Mouse (Mus musculus): ENCODE data around the gene Igll1.
A peak's percentile ranks its signal among the peaks of the same experiment; 100 is the strongest.
"Not testable (repeated sequence)": the region's sequence is repeated elsewhere in the genome, so short reads cannot be mapped to it uniquely, and the experiment has no call there.

Gene Igll1

DNA sequence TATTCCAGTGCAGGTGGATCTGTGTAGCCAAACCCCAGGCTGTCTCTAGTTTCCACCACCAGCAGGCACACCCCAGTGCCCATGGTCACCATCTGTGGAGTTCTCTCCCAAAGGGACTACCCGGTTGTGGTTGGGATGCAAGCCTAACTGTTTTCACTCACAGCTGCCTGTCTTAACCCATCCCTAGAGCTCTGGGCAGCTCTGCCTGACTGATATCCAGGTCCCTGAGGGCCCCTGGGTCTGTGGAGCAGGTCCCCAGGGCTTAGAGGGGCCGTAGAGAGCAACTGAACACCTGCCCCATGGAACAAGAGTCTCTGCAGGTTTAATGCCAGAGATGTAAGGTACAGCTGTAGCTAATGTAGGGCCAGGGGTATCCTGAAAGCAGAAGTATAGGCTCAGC, at the start of gene Igll1:
Gene Igll1 (minus strand): TSS at position 8 of the 400 bp plus-strand sequence.
- DNase-seq (ENCODE audit: low spot score in 2 of 2), result no peak

DNA sequence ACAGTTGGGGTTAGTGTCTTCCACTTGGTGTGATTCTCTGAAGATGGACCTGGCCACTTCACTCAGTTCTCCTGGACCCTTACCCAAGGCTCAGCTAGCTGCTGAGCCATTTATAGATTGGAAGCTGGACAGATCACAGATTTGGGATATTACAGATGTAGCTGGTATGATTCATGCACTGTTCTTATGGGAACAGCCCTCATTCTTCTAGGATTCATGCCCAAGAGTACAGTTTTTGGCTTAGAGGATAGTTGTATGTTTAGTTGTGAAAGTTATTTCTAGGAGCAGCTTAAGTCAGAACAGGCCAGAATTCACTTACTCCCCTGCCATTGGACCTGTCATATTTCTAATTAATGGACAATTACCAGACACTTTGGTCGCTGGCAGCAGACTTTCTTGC, 49.7 kb upstream of the Igll1 start:
- DNase-seq (ENCODE audit: low spot score in 2 of 2), result no peak

DNA sequence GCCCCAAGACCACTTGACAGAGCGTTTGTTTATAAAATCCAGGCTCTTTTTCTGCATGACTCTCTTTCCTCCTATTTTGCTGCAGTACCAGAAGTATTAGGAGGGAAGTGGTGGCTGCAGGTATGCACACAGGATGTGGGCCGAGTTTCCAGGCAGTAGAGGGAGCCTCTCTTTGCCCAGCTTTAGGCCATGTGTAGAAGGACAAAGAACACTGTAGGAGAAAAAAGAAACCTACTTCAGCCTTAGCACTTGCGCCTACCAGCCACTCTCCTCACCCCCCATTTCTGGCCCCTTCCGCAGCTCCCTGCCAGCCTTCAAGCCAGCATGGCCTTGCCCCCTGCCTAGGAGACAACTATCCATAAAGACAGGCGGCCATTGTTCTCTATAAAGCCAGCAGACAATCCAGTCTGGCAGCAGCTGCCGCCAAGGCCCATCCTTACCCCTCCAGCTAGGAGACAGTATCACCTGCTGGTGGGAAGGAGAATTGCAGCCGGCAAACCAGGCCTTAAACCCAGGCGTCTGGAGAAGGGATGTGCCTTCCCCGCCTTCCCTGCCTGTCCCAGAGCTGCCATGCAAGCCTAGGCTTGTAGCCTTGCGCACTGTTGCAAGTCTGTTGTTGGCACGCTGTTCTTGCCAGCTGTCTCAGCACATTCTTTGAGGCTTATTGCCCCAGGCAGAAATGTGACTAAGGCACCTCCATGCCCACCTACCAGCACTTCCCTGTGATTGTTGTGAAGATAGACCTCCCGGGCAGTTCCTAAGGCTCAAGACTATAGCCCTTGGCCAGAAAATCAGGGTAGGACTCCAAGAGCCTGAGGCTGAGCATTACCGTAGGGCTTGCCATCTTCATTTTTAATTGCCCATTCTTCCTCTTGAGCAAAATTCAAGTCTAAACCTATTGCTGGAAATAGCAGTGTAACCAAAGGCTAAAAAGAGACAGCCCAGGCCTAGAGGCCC, 48.1 kb upstream of the Igll1 start:
- peak in 1 of 2 experiments; percentile 53 for DNase-seq (ENCODE audit: low spot score in 2 of 2)

DNA sequence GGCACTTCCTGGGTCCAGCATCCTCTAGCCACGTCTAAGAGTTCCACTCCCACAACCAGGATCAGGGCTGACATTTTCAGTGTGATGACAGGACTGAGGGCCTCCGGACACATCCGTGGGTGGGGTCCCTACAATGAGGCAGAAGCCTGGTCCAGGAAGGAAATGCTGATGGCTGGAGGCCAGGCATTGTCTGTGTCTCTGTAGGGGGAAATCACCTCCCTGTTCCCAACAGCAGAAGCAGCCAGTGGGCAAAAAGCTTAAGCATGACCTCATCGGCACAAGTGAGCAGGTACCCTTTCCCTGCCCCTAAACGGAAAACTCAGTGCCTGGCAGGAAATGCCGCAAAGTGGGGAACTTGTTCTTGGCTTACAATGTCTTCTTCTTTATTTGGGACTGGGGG, 44.0 kb upstream of the Igll1 start:
- no peak for DNase-seq (ENCODE audit: low spot score in 2 of 2)

DNA sequence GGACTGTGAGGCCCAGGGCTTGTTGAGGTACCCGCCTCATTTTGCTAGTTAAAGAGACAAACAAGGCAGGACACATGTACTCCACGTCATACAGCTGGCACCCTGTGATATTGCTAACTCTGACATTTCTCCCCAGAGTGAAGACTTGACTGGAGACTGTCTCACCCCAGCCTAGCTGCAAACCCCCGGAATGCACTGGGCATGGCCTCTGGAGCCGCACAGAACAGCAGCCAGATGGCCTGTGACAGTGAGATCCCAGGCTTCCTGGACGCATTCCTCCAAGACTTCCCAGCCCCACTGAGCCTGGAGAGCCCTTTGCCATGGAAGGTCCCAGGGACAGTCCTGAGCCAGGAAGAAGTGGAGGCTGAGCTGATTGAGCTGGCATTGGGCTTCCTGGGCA, 39.4 kb upstream of the Igll1 start:
- no peak for DNase-seq (ENCODE audit: low spot score in 2 of 2)

DNA sequence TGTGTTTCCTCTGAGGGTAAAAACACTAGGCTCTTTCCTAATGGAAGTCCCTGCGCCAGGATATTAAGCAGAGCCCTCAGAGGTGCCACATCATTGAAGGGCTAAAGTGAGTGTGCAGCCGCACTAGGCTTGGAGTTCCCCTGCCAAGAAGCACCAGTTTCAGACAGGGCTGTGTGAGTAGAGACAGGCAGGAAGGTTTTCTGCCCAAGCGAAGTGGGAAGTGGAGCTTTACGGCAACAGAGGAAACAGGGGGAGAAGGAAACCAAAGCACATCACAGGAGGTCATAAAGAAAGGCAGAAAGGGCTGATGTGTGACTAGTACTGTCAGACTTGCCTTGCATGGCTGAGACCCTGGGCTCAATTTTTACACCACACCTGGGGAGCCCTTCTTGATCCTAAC, 38.5 kb upstream of the Igll1 start:
- DNase-seq (ENCODE audit: low spot score in 2 of 2), result no peak

DNA sequence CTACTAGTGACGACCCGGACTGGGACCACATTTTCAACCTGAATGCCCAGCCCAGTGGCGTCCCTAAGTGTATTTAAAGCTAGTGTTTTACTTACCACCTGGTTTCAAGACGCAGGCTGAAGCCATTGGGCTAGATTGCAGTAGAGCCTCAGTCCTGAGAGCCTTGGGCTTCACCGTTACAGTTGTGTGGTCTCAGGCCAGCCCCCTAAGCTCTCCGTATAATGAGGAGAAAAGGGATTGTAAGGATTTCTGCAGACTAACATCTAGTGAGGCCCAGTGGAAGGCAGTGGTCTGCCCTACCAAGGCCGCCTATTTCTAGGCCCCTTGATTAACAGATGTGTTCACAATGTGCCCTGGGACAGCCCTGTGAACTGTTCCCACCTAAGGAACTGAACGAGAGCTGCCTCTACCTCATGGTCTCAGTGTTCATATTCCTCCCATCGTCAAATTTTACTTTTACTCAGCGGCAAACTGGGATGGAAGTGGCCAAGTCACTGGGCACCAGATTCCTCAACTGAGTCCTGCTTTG, 33.3 kb upstream of the Igll1 start:
- no peak for DNase-seq (ENCODE audit: low spot score in 2 of 2)

DNA sequence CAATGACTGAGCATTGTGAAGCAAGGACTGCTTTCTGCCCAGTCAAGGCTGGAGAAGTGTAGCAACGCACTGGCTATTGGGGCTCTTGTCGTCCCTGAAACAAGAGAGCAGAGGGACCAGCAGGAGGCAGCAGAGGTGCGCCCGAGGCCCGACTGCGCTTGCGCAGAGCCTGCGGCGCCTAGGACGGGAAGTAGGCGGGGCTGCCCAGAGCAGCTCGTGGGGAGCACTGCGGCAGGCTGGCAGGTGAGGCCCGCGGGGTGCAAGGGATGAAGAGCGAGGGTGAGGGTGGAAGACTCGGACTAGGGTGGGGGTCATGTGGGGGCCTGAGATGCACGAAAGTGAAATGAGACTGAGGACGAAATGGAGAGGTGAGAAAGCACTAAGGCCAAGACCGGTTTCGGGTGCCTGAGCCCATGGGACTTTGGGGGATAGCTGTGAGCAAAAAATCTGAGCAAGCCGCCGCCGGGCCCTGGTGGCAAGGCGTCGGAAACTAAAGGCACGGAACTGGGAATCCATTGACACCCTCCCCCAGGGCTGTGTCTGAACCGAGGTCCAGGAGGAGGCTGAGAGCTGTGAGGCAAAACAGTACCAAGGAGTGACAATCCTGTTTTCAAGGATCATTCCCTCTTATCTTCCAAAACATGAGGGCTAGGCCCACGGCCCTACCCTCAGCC, 32.7 kb upstream of the Igll1 start, which contains the start of gene Ppm1f:
Gene Ppm1f (plus strand): TSS at position 88 of the 674 bp plus-strand sequence.
- peak; percentile 93 for DNase-seq (ENCODE audit: low spot score in 2 of 2)

DNA sequence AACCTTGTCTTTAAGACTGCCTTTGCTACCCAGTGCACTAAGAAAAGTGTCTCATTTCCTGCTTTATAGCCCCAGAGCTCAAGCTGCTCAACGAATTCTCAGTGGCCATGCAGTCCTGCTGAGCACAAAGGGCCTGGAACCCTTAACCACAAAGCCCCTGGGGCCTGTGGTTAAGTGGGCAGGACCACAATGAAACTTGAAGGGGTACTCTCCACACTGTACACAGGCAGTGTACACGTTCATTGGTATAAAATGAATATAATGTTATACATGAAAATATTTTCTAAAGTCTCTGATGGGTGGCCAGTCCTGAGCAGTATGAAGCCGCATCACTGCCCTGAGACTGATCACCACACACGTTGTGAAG, 32.2 kb upstream of the Igll1 start:
- no peak for DNase-seq (ENCODE audit: low spot score in 2 of 2)

DNA sequence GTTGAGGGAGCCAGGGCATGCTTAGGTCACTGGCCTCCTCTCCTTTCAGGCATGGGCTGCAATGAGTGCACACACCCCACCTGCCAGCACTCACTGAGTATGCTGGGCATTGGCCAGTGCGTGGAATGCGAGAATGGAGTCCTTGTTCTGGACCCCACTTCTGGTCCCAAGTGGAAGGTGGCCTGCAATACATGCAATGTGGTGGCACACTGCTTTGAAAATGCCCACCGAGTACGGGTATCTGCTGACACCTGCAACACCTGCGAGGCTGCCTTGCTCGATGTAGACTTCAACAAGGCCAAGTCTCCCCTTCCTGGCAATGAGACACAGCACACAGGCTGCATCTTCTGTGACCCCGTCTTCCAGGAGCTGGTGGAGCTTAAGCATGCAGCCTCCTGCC, 28.6 kb upstream of the Igll1 start:
- DNase-seq (ENCODE audit: low spot score in 2 of 2), result no peak

DNA sequence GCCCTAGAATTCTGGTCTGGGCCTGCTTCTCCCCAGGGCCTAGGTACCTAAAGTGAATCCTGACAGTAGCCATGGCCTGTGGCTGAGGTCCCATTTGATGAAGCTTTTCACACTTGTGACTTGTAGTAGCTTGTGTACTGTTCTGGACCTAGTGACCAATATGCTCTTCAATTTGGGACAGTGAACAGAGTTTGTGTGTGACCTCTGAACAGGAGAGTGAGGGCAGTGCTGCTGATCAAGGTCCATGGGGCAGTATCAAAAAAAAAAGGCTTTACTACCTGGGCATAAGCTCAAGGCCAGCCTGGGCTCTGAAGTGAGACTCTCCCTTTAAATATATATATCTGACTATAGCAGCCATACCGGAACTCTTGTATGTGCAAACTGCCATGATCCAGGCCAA, 24.6 kb upstream of the Igll1 start:
- DNase-seq (ENCODE audit: low spot score in 2 of 2), result no peak

DNA sequence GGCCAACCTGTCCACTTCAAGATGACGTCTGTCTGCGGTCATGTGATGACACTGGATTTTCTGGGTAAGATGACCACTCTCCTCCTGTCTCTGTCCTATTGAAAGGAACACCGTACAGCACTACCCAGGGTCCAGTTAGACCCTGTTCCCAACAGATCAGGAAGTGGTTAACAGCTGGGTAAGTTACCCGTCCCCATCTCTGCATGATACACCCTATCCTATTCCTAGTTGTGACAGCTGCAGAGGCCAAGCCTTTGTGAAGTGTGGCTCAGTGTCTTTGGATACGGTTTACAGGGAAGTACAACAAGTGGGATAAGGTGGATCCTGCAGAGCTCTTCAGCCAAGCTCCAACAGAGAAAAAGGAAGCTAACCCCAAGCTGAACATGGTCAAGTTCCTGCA, 15.2 kb upstream of the Igll1 start:
- DNase-seq (ENCODE audit: low spot score in 2 of 2), result no peak

DNA sequence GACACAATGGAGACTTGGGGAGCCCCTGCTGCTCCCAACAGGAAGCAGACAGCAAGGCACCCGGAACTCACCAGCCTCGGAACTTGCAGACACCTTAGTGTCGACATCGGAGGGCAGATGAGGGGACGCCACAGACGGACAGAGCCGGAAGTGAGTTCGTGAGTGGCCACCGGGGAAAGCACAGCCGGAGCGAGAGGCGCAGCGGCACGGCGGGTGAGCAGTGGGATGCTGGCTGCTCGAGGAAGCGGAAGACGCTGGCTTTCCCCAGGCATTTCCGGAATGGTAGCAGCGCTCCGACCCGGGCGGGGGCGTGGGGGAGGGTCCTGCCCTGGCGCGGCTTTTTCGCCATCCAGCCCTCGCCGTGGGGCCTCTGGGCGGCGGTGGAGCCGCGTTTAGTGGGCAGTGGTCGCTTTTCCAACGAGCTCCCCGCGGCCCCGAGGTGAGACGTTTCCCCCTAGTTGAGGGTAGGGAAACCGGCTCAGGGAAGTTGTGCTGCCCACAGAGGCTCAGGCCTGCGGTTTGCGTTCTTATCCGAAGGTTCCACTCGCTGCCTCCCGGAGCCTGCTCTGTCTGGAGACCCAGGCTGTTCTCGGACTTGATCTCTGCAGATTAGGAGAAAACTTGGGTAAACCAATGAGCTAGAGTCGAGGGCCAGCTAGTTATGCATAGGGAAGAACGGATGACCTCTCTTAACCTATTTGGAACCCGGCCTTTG, 7.0 kb upstream of the Igll1 start, which contains the start of the genes Top3b and Vpreb1:
Gene Top3b (plus strand): TSS at position 120 of the 715 bp plus-strand sequence.
Gene Vpreb1 (minus strand): TSS at position 227 of the 715 bp plus-strand sequence.
- DNase-seq (ENCODE audit: low spot score in 2 of 2), result peak; percentile 87 to 88

DNA sequence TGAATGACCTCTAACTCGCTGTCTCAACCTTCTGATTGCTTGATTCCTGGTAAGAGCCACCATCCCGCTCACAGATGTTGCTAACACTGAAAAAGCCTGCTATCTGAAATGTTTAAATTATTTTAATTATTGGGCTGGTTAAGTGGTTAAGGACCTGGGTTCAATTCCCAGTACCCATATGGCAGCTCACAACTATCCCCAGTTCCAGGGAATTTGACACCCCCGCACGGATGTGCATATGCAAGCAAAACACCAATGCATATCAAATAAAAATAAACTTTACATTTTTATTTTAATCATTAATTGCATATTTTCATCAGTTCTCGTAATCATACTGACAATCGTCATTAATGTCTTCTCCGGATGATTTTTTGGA, 6.4 kb upstream of the Igll1 start:
- no peak for DNase-seq (ENCODE audit: low spot score in 2 of 2)

DNA sequence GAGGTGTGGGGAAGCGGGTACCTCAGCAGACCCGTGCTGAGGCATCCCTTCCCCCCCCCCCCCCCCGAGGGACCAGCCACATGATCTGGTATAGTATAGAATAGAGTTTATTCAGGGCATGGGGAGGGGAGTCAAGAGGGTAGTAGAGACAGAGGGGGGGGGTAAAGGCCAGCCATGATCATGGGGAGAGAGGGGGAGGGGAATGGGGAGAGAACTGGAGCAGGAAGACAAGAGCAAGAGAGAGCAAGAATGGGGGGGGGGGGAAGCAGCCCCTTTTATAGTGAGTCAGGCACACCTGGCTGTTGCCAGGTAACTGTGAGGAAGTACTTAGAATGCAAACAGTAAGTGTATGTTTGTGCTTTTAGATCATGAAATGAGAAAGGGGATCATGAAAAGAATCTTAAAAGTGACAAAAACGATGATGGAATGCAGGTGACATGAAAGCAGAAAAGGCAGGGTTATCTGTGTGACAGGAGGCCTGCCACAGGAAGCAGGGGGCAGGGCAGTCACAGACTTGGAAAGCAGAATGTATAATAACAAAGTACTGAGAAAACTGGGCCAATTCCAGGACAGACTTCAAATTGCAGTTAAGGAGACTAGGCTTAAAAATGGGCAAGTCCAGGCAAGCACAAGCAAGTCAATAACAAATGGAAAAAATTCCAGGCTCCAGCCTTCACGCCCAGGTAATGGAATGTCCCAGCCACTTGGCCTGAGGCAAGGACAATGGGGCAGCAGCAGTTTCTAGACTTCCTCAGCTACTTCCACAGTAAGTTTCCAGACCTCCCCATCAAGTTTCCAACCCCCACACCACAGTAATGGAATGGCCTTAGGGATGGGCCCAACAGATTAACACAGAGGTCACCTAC, 2.1 kb upstream of the Igll1 start:
- DNase-seq (ENCODE audit: low spot score in 2 of 2), result no peak

DNA sequence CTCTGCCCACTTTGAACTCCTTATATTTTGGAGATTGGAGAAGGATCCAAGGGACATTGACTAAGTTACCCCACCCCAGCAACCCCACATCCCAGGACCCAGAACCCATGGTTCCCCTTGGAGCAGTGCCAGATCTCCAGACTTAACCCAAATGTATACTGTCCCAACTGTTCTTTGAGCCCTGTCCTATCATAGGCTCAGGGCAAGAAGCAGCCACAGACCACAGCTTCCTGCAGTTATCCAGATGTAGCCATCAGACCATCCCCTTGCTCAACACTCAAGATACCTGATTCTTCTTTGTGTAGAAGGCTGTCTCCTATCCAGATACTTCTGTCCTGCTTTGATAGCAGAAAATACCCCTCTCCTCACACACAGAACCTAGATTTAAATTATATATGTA, 1.4 kb upstream of the Igll1 start:
- DNase-seq (ENCODE audit: low spot score in 2 of 2), result no peak

DNA sequence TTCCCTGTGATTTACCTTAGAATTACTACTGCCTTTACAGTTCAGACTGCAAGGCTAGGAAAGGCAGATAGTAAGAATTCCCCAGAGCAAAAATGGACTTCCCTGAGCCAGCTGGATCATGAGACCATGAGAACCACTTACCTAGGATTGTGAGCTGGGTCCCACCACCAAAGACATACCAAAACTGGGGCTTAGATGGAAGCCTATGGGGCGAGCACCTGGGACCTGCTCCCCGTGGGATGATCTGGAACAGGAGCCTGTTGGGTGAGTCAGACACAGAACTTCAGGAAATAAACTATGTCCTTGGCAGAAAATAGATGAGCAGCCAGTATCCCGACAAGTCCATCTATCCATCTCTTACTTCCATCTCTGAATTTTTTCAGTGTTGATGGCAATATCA, 1.5 kb downstream of the Igll1 start:
- DNase-seq (ENCODE audit: low spot score in 2 of 2), result no peak

DNA sequence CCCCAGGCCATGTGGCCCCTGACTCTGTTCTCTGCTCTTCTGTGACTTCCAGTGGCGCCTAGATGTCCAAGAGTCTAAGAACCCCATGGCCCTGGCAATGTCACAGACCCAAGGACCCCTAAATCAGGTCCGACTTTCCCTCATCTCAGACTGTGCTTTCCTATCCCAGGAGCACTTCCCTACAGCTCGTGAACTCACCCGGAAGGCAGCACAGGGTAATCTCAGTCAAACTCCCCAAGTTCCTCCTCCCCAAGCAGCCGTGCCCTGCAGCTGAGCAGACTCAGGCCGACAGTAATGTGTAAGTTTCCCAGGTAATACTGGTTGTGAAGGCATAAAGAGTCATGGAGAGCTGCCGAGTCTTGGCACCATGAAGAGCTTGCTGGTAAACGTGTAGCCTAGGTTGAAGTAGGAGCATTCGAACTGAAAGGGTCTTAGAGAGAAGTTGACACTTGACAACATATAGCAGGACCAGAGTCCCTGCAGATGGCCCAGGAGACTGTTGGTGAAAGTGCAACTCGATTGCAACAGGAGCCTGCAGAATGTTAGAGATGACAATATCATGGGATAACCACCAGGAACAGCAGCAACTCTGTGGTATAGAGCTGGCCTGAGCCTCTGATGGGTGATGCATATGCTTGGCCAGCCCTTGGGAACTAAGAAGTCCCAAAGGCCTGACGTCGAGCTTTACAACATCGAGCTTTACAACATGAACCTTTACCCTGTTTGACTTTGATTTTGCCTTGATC, 6.9 kb downstream of the Igll1 start:
- no peak for DNase-seq (ENCODE audit: low spot score in 2 of 2)

DNA sequence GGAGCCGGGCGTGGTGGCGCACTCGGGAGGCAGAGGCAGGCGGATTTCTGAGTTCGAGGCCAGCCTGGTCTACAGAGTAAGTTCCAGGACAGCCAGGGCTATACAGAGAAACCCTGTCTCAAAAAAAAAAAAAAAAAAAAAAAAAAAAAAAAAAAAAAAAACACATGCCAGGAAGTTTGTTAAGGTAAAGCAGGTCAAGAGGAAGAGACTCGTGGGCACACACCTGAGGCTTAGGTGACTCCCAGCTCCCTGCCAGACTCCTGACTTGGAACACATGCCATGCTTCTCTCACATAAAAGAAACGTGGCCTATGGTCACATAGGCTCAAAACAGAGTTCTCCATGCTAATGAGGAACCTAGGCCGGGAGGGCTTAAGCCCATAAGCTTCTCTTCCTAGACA, 7.7 kb downstream of the Igll1 start:
- not testable (repeated sequence) for DNase-seq (ENCODE audit: low spot score in 2 of 2)

DNA sequence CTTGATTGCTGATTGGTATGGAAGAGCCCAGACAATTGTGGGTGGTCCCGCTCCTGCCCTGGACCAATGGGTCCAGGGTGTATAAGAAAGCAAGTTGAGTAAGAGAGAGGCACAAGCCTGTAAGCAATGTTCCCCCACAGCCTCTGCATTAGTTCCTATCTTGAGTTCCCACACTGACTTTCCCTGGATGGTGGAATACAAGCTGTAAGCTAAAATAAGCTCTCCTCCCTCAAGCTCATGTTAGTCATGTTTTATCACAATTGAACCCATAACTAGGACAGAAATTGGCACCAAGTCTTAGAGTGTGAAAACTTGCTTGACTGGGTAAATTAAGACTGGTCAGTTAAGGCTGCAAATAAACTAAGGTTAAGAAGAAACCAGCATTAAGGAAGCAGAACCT, 8.2 kb downstream of the Igll1 start:
- no peak for DNase-seq (ENCODE audit: low spot score in 2 of 2)
